Mouse (Mus musculus): ENCODE measurements around the gene Frem3.
A peak's percentile ranks its signal among the peaks of the same experiment; 100 is the strongest.

Gene Frem3

DNA sequence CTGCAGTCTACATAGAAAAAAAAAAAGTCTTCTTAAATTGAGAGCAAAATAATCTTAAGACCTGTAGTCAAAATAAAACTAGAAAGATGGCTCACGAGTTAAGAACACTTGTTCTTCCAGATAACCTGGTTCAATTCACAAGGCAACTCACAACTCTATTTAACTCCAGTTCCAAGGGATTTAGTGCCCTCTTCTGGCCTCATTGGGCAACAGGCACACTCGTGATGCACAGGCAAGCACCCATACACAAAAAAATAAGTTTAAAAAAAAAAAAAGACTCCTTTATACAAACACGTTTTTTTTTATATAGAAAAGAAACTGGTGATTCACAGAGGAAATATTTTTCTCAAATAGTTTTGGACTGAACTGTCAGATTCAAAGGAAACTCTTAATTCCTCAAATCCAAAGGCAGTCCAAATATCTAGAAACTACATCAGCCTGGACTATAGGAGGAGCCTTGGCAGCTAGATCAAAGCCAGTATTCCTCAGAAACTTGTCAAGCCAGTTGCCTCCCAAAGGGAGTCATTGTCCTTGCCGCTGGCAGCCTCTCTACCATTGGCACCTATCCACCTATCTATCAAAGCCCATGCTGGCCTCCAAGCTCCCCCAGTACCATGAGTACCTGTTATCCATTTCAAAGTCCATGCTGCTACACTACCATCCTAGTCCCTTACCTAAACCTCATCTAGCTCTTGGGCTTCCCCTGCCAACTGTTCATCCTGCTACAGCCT lies 100.0 kb downstream of the Frem3 start:
- DNase-seq (ENCODE audit: low spot score in 2 of 2) = no peak

DNA sequence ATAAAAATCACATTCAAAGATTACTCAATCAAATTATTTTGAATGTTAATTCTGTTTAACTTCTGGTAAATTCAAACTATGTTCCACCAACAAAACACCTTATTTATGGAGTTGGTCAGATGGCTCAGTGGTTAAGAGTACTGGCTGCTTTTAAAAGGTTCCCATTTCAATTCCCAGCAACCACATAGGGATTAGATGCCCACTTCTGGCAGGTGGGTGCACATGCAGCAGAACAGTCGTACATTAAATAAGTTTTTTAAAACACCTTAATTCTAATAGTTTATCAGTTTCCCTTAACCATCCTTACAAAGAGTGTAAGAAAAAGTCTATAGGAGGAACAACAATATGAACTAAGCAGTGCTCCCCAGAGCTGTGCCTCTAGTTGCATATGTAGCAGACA lies 103.6 kb downstream of the Frem3 start:
- DNase-seq (ENCODE audit: low spot score in 2 of 2) = no peak

DNA sequence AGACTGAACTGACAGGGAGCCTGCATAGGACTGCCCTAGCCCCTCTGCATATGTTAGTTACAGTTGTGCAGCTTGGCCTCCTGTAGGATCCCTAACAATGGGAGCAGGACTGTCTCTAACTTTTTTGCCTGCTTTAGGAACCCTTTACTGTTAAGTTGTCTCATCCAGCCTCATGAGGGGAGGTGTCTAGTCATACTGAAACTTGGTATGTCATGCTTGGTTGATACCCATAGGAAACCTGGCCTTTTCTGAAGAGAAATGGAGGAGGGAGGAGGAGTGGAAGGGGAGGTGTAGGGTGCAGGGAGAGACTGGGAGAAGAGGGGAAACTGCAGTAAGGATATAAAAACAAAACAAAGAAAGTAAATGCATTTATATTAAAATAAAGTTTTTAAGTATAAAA lies 121.4 kb downstream of the Frem3 start:
- no peak for DNase-seq (ENCODE audit: low spot score in 2 of 2)

DNA sequence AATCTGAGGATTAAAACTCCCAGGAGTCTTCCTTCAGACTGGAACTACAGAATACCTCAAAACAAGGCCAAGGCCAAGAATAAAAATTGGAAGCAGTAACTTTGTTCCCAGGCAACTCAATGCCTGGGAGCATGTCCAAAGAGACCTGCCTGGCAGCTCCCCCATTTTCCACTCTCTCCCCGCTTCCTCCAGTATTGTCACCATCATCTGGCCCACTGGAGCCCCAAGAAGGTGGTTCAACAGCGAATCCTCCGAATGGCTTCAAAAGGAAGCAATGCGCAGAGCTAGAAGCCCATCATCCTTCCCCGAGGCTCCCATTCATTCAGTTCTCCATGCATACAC lies 127.1 kb downstream of the Frem3 start:
- peak in 1 of 2 experiments; percentile 14 for DNase-seq (ENCODE audit: low spot score in 2 of 2)

DNA sequence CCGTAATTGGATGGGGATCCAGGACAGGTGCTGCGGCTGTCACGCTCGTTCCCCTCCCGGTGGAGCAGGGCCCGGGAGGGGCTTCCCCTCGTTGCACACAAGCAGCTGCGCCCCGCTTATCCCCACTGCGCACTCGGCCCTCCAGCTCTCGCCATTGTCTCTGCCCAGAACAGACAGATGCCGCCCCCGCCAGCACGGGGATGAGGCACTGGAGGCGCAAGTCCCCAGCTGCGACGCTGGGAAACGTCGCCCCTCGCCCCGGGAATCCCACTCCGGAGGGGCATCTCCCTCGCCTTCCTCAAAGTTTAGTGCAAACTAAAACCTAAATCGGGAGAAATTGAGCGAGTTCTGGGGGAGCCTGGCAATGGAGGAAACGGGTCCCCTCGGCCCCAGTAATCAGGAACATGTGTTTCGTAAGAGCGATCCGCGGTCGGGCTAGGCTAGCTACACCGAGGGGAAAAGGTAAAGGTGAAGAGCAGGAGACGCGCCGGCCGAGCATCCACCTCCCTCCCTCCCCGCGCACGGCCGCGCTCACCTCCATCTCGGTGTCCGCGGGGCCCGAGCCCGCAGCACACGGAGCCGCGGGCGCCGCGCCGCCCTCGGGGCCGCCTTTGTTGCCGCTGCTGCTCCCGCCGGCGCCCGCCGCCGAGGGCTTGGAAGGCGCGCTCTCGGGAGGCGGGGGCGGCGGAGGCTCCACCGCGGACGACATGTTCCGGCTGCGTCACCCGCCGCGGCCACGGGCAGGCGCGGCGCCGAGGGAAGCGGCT lies 127.7 kb downstream of the Frem3 start:
- DNase-seq (ENCODE audit: low spot score in 2 of 2) = peak; percentile 11 to 16

DNA sequence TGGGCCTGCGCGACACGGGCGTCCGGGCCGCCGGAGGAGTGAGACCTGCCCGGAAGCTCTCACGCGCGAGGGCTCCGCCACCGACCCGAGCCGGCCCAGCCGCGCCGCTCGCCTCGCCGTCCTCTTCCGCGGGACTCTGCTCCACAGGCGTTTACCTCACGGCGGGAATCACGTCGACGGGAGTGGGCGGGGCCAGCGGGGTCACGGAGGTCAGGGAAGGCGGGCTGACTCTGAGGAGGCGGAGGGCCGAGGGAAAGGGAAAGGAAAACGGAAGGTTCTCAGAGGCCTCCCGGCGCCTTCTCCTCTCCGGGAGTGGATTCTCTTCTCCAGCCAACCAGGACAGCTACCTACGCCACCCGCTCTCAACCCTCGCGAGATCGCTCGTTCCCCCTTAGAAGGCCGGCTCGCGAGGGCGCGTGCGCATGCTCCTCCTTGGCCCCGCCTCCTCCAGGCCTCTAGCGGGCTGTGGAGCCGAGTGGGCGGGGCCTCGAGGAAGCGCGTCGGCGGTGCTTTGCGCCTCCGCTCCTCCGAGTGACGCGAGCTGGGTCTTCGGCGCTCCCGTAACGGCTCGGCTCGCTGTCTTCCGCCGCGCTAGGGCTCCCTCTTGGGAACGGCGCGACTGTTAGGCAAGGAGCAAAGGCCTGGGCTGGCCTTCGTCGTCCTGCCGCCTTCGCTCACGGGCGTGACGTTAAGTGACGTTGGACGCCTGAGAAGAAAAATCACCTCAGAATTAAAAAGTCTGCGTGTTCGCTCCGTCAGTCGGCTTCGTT lies 128.5 kb downstream of the Frem3 start, which contains the start of gene Smarca5:
TSS of gene Smarca5 (minus strand) at position 343 of the 770 bp plus-strand sequence.
- peak; percentile 94 to 96 for DNase-seq (ENCODE audit: low spot score in 2 of 2)

DNA sequence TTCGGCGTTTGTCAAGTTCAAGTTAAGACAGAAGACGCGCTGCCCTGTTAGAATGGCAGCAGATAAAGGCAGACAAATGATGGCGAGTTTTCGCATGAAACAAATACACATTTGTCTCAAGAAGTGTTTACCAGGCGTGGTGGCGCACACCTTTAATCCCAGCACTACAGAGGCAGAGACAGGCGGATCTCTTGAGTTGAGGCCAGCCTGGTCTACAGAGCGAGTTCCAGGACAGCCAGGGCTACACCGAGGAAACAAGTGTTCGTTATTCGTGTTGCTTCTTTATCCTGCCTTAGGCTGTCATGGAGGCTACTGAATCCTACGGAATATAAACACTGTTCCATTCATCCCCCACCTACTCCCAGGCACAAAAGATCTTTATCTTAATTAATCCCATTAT lies 129.1 kb downstream of the Frem3 start:
- DNase-seq (ENCODE audit: low spot score in 2 of 2) = no peak

All from urinary bladder, postnatal 36 days (tissue).